Mouse (Mus musculus) forebrain, embryonic 11.5 days (tissue): ENCODE data around the gene Wdr20. TPM values are rescaled to one million over a fixed set of nuclear protein-coding genes. Genes with fewer than 3 reads are reported as not detected.
"Not testable (repeated sequence)": the region's sequence is repeated elsewhere in the genome, so short reads cannot be mapped to it uniquely, and the experiment has no call there.

Experiments
- ATAC-seq: fragments of 200-750 bp; cut with Nextera tagmentation; replicated peaks from 2 replicates; pipeline ENCODE4 v1.8.0; 2017; ENCODE audit warnings: moderate TSS enrichment; ENCODE audit not compliant: low FRiP score
- DNase-seq: peaks from one replicate; pipeline ENCODE4 v3.0.0-alpha.2; 2017; ENCODE audit warnings: low spot score
- H3K27ac ChIP-seq: fragments of 300-500 bp; sonication (generic); 2 replicates; pipeline ENCODE4 v1.5.1; 2014; ENCODE audit warnings: low read depth, low read length
- H3K27me3 ChIP-seq: fragments of 300-500 bp; sonication (generic); 2 replicates; pipeline ENCODE4 v1.6.1; 2014; ENCODE audit warnings: mild to moderate bottlenecking, low read length, mixed read lengths; ENCODE audit not compliant: control insufficient read depth, insufficient read depth
- H3K36me3 ChIP-seq: fragments of 300-500 bp; sonication (generic); 2 replicates; pipeline ENCODE4 v1.6.1; 2014; ENCODE audit warnings: mild to moderate bottlenecking, low read length, moderate library complexity, mixed read lengths; ENCODE audit not compliant: control insufficient read depth, insufficient read depth
- H3K4me1 ChIP-seq: fragments of 300-500 bp; sonication (generic); replicated peaks from 2 replicates; pipeline ENCODE4 v1.6.1; 2014; ENCODE audit warnings: low read length, mixed read lengths; ENCODE audit not compliant: control insufficient read depth, insufficient read depth
- H3K4me2 ChIP-seq: fragments of 300-500 bp; sonication (generic); 2 replicates; pipeline ENCODE4 v1.6.1; 2014; ENCODE audit warnings: low read depth, mild to moderate bottlenecking, low read length, moderate library complexity, mixed read lengths; ENCODE audit not compliant: severe bottlenecking
- H3K4me3 ChIP-seq: fragments of 300-500 bp; sonication (generic); 2 replicates; pipeline ENCODE4 v1.5.1; 2014; ENCODE audit warnings: low read depth, low read length
- H3K9ac ChIP-seq: fragments of 300-500 bp; sonication (generic); 2 replicates; pipeline ENCODE4 v1.6.1; 2014; ENCODE audit warnings: low read length
- H3K9me3 ChIP-seq: fragments of 300-500 bp; sonication (generic); 2 replicates; pipeline ENCODE4 v1.6.1; 2016; ENCODE audit warnings: low read length, mixed read lengths; ENCODE audit not compliant: control insufficient read depth
- WGBS: fragments of 180-500 bp; shearing (Covaris S2); extraction: QIAGEN DNeasy Blood & Tissue Kit; methylation state at CpG from one replicate; pipeline ENCODE4 v1.1.7; 2014; 5-methylcytosine and 5-hydroxymethylcytosine counted together
- polyA plus RNA-seq: library from polyadenylated mRNA; unstranded; fragments of >200 nt; fragmentation: Nextera tagmentation; extraction: Ambion mirVana; gene quantifications from 2 replicates; pipeline ENCODE4 v1.2.1, GENCODE M21; 2014

Gene Wdr20
- polyA plus RNA-seq, 1 experiment from 2014 or later = 30.4 TPM

DNA sequence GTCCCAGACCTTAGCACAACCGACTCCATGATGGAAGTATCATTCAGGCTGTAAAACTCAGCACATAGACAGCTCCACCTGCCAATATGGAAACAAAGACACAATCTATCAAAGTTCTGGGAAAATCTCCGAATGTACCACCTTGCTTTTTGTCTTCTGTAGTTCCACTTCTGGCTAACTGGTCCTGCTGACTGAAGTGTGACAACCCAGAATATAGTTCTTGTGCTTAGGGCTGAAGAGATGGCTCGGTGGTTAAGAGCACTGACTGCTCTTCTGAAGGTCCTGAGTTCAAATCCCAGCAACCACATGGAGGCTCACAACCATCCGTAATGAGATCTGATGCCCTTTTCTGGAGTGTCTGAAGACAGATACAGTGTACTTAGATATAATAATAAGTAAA lies 32.3 kb upstream of the Wdr20 start:
- not testable (repeated sequence) for H3K27me3 ChIP-seq, H3K9me3 ChIP-seq, ATAC-seq, H3K4me2 ChIP-seq, H3K4me3 ChIP-seq, H3K27ac ChIP-seq, H3K4me1 ChIP-seq, H3K9ac ChIP-seq, H3K36me3 ChIP-seq, DNase-seq
- WGBS = 80% methylated on average over 4 of the region's 4 CpGs

DNA sequence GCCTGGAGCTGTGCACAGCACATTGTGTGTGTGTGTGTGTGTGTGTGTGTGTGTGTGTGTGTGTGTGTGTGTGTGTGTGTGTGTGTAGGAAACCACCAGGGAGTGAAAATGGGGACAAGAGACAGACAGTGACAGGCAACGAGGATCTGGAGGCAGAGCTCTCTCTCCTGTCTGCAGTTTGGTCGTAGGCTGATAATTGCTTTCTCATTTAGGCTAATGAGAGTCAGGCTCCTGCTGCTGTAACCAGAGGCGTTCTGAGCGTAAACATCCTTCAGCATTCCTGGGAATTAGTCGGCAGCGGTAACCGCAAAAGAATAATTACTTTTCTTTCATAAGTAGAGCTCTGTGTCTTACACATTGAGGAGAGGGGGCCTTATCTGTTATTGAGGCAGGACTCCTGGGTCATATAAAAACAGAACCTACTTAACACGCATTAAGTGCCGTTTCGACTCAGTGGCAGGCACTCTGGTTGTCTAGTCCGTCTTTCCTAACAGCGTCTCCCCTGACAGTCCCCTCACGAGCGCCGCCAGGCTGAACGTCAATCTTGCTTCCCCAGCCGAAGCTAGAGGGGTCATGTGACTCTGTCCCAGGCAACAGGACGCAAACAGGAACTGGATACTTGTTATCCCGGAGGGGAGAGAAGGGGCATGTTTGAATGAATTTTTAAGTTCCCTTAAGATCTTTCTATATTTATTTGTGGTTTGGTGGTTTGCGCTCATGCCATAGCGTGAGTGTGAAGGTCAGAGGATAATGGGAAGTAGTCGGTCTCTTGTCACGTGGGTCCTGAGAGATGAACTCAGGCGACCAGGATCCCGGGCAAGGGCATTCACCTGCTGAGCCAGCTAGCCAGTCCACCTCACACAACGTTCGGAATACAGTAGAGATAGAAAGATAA lies 31.2 kb upstream of the Wdr20 start:
- 1% methylated on average over 27 of the region's 27 CpGs for WGBS
- peak; percentile 77 for DNase-seq
- 0 out of 2 replicates have a peak overlapping the region, but pooled peaks have one; percentile 18 for H3K27ac ChIP-seq

DNA sequence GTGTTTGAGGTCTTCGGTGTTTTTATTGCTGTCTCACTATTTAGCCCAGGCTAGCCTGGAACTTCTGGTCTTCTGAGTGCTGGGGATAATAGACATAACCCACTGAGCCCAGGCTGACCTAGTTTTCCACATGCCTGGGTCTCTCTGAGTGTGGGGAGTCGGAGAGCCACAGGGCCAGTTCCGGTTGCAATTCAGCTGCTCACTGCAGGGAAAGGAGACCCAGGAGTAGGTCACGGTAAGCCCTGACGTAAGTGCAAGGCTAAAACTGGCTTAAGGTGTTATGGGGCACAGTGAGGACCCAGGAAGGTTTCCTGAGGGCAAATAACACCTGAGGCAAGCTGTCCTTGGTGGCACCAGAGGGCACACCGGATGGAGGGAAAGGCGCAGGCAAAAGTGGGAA lies 30.3 kb upstream of the Wdr20 start:
- Histone ChIP-seq H3K4me2 (0 out of 2 replicates have a peak overlapping the region, but pooled peaks have one; percentile 59), H3K9ac (no peak overlapping the region), H3K4me3 (no peak overlapping the region), H3K27ac (no peak overlapping the region), H3K27me3 (no peaks in the 10 kb centered on the region), H3K36me3 (no peaks in the 10 kb centered on the region), H3K9me3 (no peaks in the 10 kb centered on the region), H3K4me1 (peaks cover 2% of the 10 kb centered on the region; the same call in 1 of the 2 replicates)
- ATAC-seq (no peak), DNase-seq (no peak)
- WGBS = 89% methylated on average over 7 of the region's 7 CpGs

More for the DNA sequence above, 31.2 kb upstream of the Wdr20 start:
- Histone ChIP-seq H3K36me3 (no peaks in the 10 kb centered on the region), H3K9ac (peak overlapping the region; percentile 39; the same call in 1 of the 2 replicates), H3K9me3 (no peaks in the 10 kb centered on the region), H3K27me3 (no peaks in the 10 kb centered on the region), H3K4me1 (peaks cover 2% of the 10 kb centered on the region; the same call in 1 of the 2 replicates), H3K4me3 (peak overlapping the region; percentile 28), H3K4me2 (peak overlapping the region; percentile 59)
- peak; percentile 77 for ATAC-seq

DNA sequence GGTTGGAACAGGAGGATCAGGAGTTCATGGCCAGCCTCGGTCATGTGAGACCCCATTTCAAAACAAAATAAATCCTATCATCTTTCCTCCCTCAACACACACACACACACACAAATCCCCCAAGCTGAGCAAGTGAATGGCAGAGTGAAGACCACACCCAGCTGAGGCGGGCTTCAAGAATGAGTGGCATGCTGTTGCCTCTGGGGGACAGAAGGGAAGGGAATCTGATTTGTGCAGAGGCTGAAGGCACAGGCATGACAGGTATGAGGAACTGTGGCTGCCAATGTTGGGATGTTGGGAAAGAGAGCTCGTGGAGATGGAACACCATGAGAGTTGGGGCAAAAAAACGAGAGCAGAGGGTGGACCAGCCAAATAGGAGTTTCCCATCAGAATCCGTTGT lies 26.5 kb upstream of the Wdr20 start:
- ATAC-seq (no peak), DNase-seq (no peak)
- Histone ChIP-seq H3K4me1 (peaks cover 2% of the 10 kb centered on the region; the same call in 1 of the 2 replicates), H3K36me3 (no peaks in the 10 kb centered on the region), H3K27ac (no peak overlapping the region), H3K9ac (no peak overlapping the region), H3K4me3 (no peak overlapping the region), H3K27me3 (no peaks in the 10 kb centered on the region), H3K9me3 (no peaks in the 10 kb centered on the region), H3K4me2 (no peak overlapping the region)
- 80% methylated on average over 5 of the region's 5 CpGs for WGBS

DNA sequence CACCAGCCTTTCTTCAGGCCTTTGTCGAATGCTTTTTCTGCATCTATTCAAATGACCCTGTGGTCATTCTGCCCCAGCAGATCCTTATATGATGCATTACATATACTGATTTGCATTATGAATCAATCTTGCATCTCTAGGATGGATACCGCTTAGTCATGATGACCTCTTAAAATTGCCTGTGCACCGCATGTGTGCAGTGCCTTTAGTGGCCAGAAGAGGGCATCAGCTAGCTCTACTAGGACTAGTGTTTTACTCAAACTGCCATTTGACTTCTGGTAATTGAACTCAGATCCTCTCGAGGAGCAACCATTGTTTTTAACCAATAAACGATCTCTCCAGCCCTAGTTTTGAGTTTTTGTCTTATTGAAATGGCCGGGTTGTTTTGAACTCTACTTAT lies 24.0 kb upstream of the Wdr20 start:
- no peak overlapping the region for H3K27ac ChIP-seq
- H3K36me3 ChIP-seq = no peaks in the 10 kb centered on the region
- DNase-seq = no peak
- H3K4me3 ChIP-seq = no peak overlapping the region
- no peaks in the 10 kb centered on the region for H3K27me3 ChIP-seq
- no peak overlapping the region for H3K4me2 ChIP-seq
- ATAC-seq = no peak
- H3K9ac ChIP-seq = no peak overlapping the region
- no peaks in the 10 kb centered on the region for H3K4me1 ChIP-seq
- no peaks in the 10 kb centered on the region for H3K9me3 ChIP-seq
- WGBS = 93% methylated on average over 6 of the region's 6 CpGs

DNA sequence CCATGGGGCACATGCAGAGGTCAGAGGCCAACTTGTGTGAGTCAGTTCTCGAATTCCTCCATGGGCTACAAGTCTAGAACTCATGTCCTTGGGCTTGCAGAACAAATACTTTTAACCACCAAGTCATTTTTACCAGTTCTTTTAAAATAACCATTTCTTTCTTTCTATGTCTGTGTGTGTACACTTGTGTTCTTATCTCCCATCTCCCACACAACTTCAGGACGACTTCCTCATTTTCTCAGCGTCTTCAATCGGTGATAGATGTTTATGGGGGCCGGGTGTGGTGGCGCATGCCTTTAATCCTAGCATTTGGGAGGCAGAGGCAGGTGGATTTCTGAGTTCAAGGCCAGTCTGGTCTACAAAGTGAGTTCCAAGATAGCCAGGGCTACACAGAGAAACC lies 23.5 kb upstream of the Wdr20 start:
- no peak overlapping the region for H3K4me3 ChIP-seq
- no peak overlapping the region for H3K9ac ChIP-seq
- H3K4me2 ChIP-seq = no peak overlapping the region
- 93% methylated on average over 6 of the region's 6 CpGs for WGBS
- no peak overlapping the region for H3K27ac ChIP-seq
- DNase-seq = no peak
- H3K27me3 ChIP-seq = no peaks in the 10 kb centered on the region
- H3K36me3 ChIP-seq = no peaks in the 10 kb centered on the region
- ATAC-seq = no peak
- no peaks in the 10 kb centered on the region for H3K9me3 ChIP-seq
- H3K4me1 ChIP-seq = no peaks in the 10 kb centered on the region

DNA sequence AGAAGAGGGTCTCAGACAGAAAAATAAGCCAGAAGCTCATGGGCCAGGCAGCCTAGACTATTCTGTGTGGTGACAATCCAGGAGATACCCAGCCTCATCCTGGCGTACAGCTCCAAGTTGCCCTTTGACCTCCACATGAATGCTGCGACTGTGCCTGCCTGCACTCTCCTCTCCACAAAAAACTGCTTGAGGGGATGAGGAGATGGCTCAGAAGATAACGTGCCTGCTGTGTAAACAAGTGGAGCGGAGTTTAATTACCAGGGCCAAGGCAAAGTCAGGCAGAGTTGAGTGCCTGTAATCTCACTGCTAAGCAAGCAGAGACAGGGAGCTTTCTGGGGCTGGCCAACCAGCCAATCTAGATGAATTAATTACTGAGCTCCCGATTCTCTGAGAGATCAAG lies 21.7 kb upstream of the Wdr20 start:
- Histone ChIP-seq H3K27me3 (no peaks in the 10 kb centered on the region), H3K4me3 (no peak overlapping the region), H3K4me2 (no peak overlapping the region), H3K4me1 (no peaks in the 10 kb centered on the region), H3K27ac (no peak overlapping the region), H3K9ac (no peak overlapping the region), H3K9me3 (no peaks in the 10 kb centered on the region), H3K36me3 (no peaks in the 10 kb centered on the region)
- WGBS = 32% methylated on average over 5 of the region's 5 CpGs
- ATAC-seq (no peak), DNase-seq (no peak)

DNA sequence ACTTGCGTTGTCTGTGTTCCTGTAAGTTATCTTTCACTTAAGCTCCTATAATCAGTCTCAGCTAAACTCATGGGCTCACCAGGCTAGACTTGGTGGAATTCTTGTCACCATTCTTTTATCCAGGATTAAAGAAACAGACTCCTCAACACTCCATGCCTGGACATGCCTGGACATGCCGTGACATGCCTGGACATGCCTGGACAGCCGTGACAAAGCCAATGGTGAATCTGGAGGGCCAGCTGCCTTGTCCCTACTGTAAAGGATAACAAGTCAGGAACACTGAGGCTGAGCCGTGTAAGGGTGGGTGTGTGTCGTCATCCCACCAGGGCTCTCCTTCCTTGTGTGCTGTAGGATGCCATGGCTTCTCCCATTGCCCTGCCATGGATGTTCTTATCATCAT lies 12.7 kb upstream of the Wdr20 start:
- WGBS = 93% methylated on average over 5 of the region's 5 CpGs
- Histone ChIP-seq H3K9ac (no peak overlapping the region), H3K9me3 (no peaks in the 10 kb centered on the region), H3K27ac (no peak overlapping the region), H3K27me3 (no peaks in the 10 kb centered on the region), H3K4me2 (no peak overlapping the region), H3K4me1 (no peaks in the 10 kb centered on the region), H3K4me3 (no peak overlapping the region), H3K36me3 (no peaks in the 10 kb centered on the region)
- no peak for ATAC-seq
- DNase-seq = no peak

DNA sequence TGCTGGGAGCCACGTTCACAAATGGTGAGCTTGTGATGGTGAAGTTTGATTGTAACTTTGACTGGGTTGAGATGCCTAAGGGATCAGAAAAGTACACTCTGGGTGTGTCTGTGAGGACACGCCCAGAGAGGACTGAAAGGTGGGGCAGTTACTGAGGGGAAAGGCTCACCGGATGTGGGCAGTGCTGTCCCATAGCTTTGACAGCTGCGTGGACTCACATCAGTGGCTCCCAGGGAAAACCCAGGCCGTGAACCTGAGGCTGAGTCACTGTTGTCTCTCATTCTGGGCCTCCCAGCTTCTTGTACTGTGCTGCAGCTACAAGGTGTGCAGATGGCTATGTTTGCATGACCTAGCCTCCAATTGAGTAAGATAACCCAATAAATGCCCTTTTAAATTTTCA lies 12.3 kb upstream of the Wdr20 start:
- DNase-seq (no peak), ATAC-seq (no peak)
- H3K9ac ChIP-seq = no peak overlapping the region
- H3K27me3 ChIP-seq = no peaks in the 10 kb centered on the region
- H3K4me3 ChIP-seq = no peak overlapping the region
- no peak overlapping the region for H3K4me2 ChIP-seq
- no peaks in the 10 kb centered on the region for H3K4me1 ChIP-seq
- H3K36me3 ChIP-seq = no peaks in the 10 kb centered on the region
- H3K27ac ChIP-seq = no peak overlapping the region
- no peaks in the 10 kb centered on the region for H3K9me3 ChIP-seq
- 91% methylated on average over 5 of the region's 5 CpGs for WGBS
